Mouse (Mus musculus) midbrain, embryonic 13.5 days (tissue): Measurements from ENCODE around the gene Ccdc175. TPM values are rescaled to one million over a fixed set of nuclear protein-coding genes. Genes with fewer than 3 reads are reported as not detected.

Experiments used
- ATAC-seq: fragments of 200-750 bp; cut with Nextera tagmentation; 2 replicates; pipeline ENCODE4 v1.8.0; 2017; ENCODE audit warnings: mild to moderate bottlenecking, moderate TSS enrichment, moderate library complexity
- H3K27ac ChIP-seq: fragments of 300-500 bp; sonication (generic); 2 replicates; pipeline ENCODE4 v1.5.1; 2015; ENCODE audit warnings: inconsistent platforms, mild to moderate bottlenecking, moderate library complexity
- H3K27me3 ChIP-seq: fragments of 300-500 bp; sonication (generic); 2 replicates; pipeline ENCODE4 v1.6.1; 2015; ENCODE audit warnings: mild to moderate bottlenecking, inconsistent platforms
- H3K36me3 ChIP-seq: fragments of 300-500 bp; sonication (generic); 2 replicates; pipeline ENCODE4 v1.6.1; 2015; ENCODE audit warnings: mild to moderate bottlenecking, inconsistent platforms
- H3K4me1 ChIP-seq: fragments of 300-500 bp; sonication (generic); replicated peaks from 2 replicates; pipeline ENCODE4 v1.6.1; 2015; ENCODE audit warnings: inconsistent platforms
- H3K4me2 ChIP-seq: fragments of 300-500 bp; sonication (generic); replicated peaks from 2 replicates; pipeline ENCODE4 v1.6.1; 2015; ENCODE audit warnings: moderate library complexity, mild to moderate bottlenecking, inconsistent platforms
- H3K4me3 ChIP-seq: fragments of 300-500 bp; sonication (generic); replicated peaks from 2 replicates; pipeline ENCODE4 v1.5.1; 2015; ENCODE audit warnings: mild to moderate bottlenecking, inconsistent platforms
- H3K9ac ChIP-seq: fragments of 300-500 bp; sonication (generic); replicated peaks from 2 replicates; pipeline ENCODE4 v1.6.1; 2015; ENCODE audit warnings: mild to moderate bottlenecking, inconsistent platforms
- H3K9me3 ChIP-seq: fragments of 300-500 bp; sonication (generic); 2 replicates; pipeline ENCODE4 v1.6.1; 2016; ENCODE audit warnings: mild to moderate bottlenecking, inconsistent platforms
- WGBS: fragments of 180-500 bp; shearing (Covaris S2); methylation state at CpG from one replicate; pipeline ENCODE4 v1.1.7; 2015; 5-methylcytosine and 5-hydroxymethylcytosine counted together
- polyA plus RNA-seq: library from polyadenylated mRNA; unstranded; fragments of >200 nt; fragmentation: Nextera tagmentation; extraction: Ambion mirVana; gene quantifications from 2 replicates; pipeline ENCODE4 v1.2.1, GENCODE M21; 2015

Gene Ccdc175
- polyA plus RNA-seq, 1 experiment from 2014 or later = not detected

- Histone ChIP-seq H3K4me1 (peaks cover 7% of the 10 kb centered on the region), H3K36me3 (no peaks in the 10 kb centered on the region), H3K9ac (no peak overlapping the region), H3K9me3 (no peaks in the 10 kb centered on the region), H3K4me3 (no peak overlapping the region), H3K4me2 (no peak overlapping the region), H3K27ac (no peak overlapping the region), H3K27me3 (no peaks in the 10 kb centered on the region)
- ATAC-seq = no peak
- 88% methylated on average over 7 of the region's 7 CpGs for WGBS
Observed at GRCm38 (mm10) chr12:72197434-72197833, 12.6 kb upstream of the Ccdc175 start.

- H3K27ac ChIP-seq = no peak overlapping the region
- 83% methylated on average over 4 of the region's 4 CpGs for WGBS
- no peaks in the 10 kb centered on the region for H3K4me1 ChIP-seq
- H3K9ac ChIP-seq = no peak overlapping the region
- no peaks in the 10 kb centered on the region for H3K36me3 ChIP-seq
- no peaks in the 10 kb centered on the region for H3K9me3 ChIP-seq
- H3K4me3 ChIP-seq = no peak overlapping the region
- H3K27me3 ChIP-seq = no peaks in the 10 kb centered on the region
- no peak for ATAC-seq
- no peak overlapping the region for H3K4me2 ChIP-seq
Observed at GRCm38 (mm10) chr12:72179561-72179960, 5.3 kb downstream of the Ccdc175 start.

- ATAC-seq = no peak
- Histone ChIP-seq H3K27ac (no peak overlapping the region), H3K27me3 (no peaks in the 10 kb centered on the region), H3K4me1 (no peaks in the 10 kb centered on the region), H3K36me3 (no peaks in the 10 kb centered on the region), H3K4me3 (no peak overlapping the region), H3K9ac (no peak overlapping the region), H3K4me2 (no peak overlapping the region), H3K9me3 (no peaks in the 10 kb centered on the region)
- WGBS = 89% methylated on average over 3 of the region's 3 CpGs
Observed at GRCm38 (mm10) chr12:72178322-72178721, 6.5 kb downstream of the Ccdc175 start.

DNA sequence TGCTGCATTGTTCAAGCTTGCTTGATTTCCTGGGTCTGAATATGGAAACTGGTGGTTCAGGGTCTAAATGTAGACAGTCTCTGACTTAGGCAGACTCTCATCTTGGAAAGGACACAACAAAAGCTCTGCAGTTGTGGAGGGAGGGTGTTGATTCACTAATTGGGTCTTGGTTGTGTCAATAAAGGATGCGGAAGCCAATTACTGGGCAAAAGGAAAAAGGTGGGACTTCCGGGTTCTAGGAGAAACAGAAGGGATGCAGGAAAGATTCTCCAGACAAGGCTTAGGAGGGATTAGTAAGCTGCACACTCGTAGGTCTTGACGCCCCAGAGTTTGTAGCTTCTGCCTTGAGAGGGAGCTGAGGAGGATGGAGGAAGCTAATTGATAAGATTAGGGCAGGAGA, 26.4 kb downstream of the Ccdc175 start:
- Histone ChIP-seq H3K9me3 (no peaks in the 10 kb centered on the region), H3K27me3 (no peaks in the 10 kb centered on the region), H3K36me3 (no peaks in the 10 kb centered on the region), H3K27ac (no peak overlapping the region), H3K4me1 (no peaks in the 10 kb centered on the region), H3K9ac (no peak overlapping the region), H3K4me2 (no peak overlapping the region), H3K4me3 (no peak overlapping the region)
- ATAC-seq = no peak
- 54% methylated on average over 4 of the region's 4 CpGs for WGBS

DNA sequence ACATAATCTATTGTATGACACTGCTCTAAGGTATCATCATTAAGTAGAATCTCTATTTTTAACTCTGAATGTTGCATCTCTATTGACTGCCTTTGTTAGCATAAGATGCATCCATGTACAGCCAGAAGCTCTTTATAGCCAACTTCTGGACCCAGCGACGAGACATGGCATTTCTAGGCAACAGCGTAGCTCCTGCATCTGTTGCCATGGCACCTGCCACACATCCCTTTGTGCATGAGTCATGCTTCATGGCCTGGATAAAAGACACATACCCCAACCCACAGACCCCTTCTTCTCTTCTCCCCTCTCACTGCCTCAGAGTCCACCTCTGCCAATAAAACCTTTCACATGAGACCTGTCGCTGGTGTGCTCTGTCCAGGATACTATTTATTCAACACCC, 34.0 kb downstream of the Ccdc175 start:
- 0 out of 2 replicates have a peak, but pooled peaks have one; percentile 45 for ATAC-seq
- Histone ChIP-seq H3K36me3 (no peaks in the 10 kb centered on the region), H3K4me2 (no peak overlapping the region), H3K4me1 (peaks cover 4% of the 10 kb centered on the region; the same call in 1 of the 2 replicates), H3K9ac (no peak overlapping the region), H3K4me3 (no peak overlapping the region), H3K27ac (no peak overlapping the region), H3K9me3 (no peaks in the 10 kb centered on the region), H3K27me3 (no peaks in the 10 kb centered on the region)
- WGBS = 30% methylated on average over 4 of the region's 4 CpGs

DNA sequence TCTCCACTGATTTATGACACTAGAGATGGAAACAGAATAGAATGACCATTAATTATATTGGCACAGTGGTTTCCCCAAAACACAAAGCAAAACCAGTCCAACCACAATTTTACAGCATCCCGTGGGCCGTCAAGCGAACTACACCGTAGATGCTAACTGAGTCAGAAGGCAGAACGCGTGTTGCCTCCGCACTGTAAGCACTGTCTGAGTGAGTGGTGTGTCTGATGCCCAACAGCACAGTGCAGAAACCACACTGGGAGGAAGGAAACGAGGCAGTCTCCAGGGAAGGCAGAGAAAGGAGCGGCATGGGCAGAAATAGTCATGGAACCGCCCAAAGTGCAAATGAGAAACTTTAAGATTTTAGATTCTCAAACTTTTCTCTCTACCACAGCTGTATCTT, 55.6 kb downstream of the Ccdc175 start:
- ATAC-seq = no peak
- WGBS = 96% methylated on average over 10 of the region's 10 CpGs

DNA sequence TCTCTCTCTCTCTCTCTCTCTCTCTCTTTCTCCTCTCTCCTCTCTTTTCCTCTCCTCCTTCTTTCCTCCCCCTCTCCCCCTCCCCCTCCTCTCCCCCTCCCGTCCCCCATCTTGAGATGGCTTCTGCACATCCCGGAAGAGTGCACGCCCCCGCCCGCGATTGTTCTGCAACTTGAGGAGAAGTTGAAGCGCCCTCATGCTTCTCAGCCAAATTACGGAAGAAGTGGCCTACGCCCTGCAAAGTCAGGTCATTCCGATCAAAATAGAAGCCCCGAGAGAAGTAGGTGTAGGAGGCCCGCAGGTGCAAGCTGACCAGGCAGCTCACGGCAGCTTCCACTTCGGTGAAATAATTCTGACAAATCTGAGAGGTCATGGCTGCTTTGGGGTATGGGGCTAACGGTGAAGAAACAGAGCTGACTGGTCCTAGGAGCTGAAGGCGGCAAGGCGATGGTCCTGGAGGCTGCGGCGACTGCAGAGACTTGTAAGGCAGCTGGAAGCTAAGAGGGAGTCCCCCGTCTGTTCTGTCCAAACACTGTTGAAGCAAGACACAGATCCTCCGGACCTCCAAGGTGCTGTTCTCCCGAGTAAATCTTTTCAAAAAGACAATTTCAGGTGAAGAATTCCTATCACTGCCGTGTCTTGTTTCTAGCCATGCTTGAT, 69.0 kb downstream of the Ccdc175 start:
- H3K27ac ChIP-seq = no peak overlapping the region
- H3K9me3 ChIP-seq = no peaks in the 10 kb centered on the region
- H3K4me1 ChIP-seq = no peaks in the 10 kb centered on the region
- no peaks in the 10 kb centered on the region for H3K27me3 ChIP-seq
- WGBS = 80% methylated on average over 23 of the region's 23 CpGs
- no peak overlapping the region for H3K9ac ChIP-seq
- ATAC-seq = no peak
- no peak overlapping the region for H3K4me3 ChIP-seq
- no peak overlapping the region for H3K4me2 ChIP-seq
- H3K36me3 ChIP-seq = no peaks in the 10 kb centered on the region

More for the DNA sequence above, 55.6 kb downstream of the Ccdc175 start:
- Histone ChIP-seq H3K27ac (no peak overlapping the region), H3K36me3 (no peaks in the 10 kb centered on the region), H3K27me3 (no peaks in the 10 kb centered on the region), H3K4me2 (no peak overlapping the region), H3K9me3 (no peaks in the 10 kb centered on the region), H3K9ac (no peak overlapping the region), H3K4me3 (no peak overlapping the region), H3K4me1 (no peaks in the 10 kb centered on the region)

- Histone ChIP-seq H3K9me3 (no peaks in the 10 kb centered on the region), H3K27ac (no peak overlapping the region), H3K27me3 (no peaks in the 10 kb centered on the region), H3K4me2 (no peak overlapping the region), H3K36me3 (no peaks in the 10 kb centered on the region), H3K9ac (no peak overlapping the region), H3K4me1 (no peaks in the 10 kb centered on the region), H3K4me3 (no peak overlapping the region)
- WGBS = 82% methylated on average over 6 of the region's 6 CpGs
- no peak for ATAC-seq
Observed at GRCm38 (mm10) chr12:72115126-72115525, 69.7 kb downstream of the Ccdc175 start.

DNA sequence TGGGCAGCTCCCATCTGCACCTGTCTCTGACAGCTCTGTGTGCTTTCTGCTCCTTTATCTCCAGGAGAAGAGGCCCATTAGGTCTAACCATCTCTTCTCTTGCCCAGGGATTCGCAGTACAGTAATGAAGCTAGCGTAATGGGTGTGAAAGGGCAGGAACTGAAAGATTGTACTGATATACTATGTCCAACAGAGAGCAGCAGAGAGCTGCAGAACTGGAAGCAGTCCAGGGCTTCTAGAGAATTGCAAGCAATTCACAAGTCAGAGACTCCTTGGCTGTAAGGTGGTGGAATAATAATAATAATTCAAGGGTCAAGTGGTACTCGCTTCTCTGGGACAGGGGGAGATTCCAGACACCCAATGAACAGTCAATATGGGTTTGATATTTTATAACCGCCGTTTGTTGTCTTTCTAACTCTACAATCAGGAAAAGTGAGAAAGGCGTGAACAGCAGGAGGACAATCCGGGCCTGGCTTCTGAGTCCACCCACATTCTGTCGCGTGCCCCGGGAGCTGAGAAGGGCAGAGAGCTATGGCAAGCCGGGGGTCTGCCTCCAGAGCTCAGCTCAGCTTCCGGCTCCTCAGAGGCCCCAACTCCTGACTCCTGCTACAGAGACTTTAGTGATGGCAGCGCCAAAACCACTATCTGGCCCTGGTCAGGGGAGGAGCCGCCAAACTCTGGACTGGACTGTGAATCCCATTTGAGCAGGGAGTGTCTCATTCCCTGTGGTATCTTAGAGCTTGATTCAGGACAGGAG, 80.1 kb downstream of the Ccdc175 start:
- Histone ChIP-seq H3K27ac (no peak overlapping the region), H3K4me1 (peaks cover 3% of the 10 kb centered on the region; the same call in 1 of the 2 replicates), H3K36me3 (peaks cover 18% of the 10 kb centered on the region), H3K4me2 (peak overlapping the region; percentile 19; the same call in 1 of the 2 replicates), H3K4me3 (no peak overlapping the region), H3K9me3 (no peaks in the 10 kb centered on the region), H3K9ac (no peak overlapping the region; the same call in 1 of the 2 replicates), H3K27me3 (no peaks in the 10 kb centered on the region)
- WGBS = 28% methylated on average over 14 of the region's 14 CpGs
- ATAC-seq = peak; percentile 82

DNA sequence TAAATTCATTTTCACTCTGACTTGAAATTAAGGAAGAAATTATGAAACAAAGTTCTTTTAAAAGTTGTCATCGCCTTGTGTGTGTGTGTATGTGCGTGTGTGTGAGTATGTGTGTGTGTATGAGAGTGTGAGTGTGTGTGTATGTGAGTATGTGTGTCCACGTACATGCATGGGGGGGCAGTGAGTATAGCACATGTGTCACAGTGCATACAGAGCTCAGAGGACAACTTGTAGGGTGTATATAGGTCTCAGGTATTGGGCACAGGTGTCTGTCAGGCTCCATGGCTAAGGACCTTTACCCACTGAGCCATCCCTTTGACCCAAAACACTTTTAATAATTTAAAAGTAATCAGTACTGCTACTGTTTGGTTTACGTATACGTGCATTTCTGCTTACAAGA, 80.8 kb downstream of the Ccdc175 start:
- peak; percentile 62; the same call in 1 of the 2 replicates for ATAC-seq
- H3K9ac ChIP-seq = no peak overlapping the region
- no peak overlapping the region for H3K4me3 ChIP-seq
- peaks cover 24% of the 10 kb centered on the region for H3K36me3 ChIP-seq
- 88% methylated on average over 5 of the region's 5 CpGs for WGBS
- H3K27ac ChIP-seq = no peak overlapping the region
- H3K27me3 ChIP-seq = no peaks in the 10 kb centered on the region
- H3K9me3 ChIP-seq = no peaks in the 10 kb centered on the region
- no peak overlapping the region for H3K4me2 ChIP-seq
- H3K4me1 ChIP-seq = peaks cover 3% of the 10 kb centered on the region; the same call in 1 of the 2 replicates

GRCm38 (mm10) chr12:72102776-72103175, 82.1 kb downstream of the Ccdc175 start:
- Histone ChIP-seq H3K36me3 (peaks cover 32% of the 10 kb centered on the region), H3K27me3 (no peaks in the 10 kb centered on the region), H3K9ac (no peak overlapping the region), H3K4me2 (no peak overlapping the region), H3K4me3 (no peak overlapping the region), H3K4me1 (peaks cover 3% of the 10 kb centered on the region; the same call in 1 of the 2 replicates), H3K9me3 (no peaks in the 10 kb centered on the region), H3K27ac (no peak overlapping the region)
- 82% methylated on average over 6 of the region's 6 CpGs for WGBS
- no peak for ATAC-seq

- no peak for ATAC-seq
- H3K4me3 ChIP-seq = no peak overlapping the region
- H3K9ac ChIP-seq = no peak overlapping the region
- WGBS = 94% methylated on average over 8 of the region's 8 CpGs
- no peaks in the 10 kb centered on the region for H3K4me1 ChIP-seq
- peaks cover 86% of the 10 kb centered on the region for H3K36me3 ChIP-seq
- no peak overlapping the region for H3K4me2 ChIP-seq
- no peak overlapping the region for H3K27ac ChIP-seq
- no peaks in the 10 kb centered on the region for H3K9me3 ChIP-seq
- H3K27me3 ChIP-seq = no peaks in the 10 kb centered on the region
Observed at GRCm38 (mm10) chr12:72096966-72097365, 87.9 kb downstream of the Ccdc175 start.
